Mouse (Mus musculus) frontal cortex, postnatal 25 days (tissue): ENCODE measurements at regions not wholly inside any gene's neighbourhood (a gene's known extent, or its start where the extent isn't known, plus 50 kb on each side); places are given as distances from the start of the nearest gene placed in this dataset.
"Not testable (repeated sequence)": the region's sequence is repeated elsewhere in the genome, so short reads cannot be mapped to it uniquely, and the experiment has no call there.

Experiments
- DNase-seq, 2 experiments: peaks; one replicate each; pipeline ENCODE4 v3.0.0; 2022; ENCODE audit warnings: low spot score in 2 of 2

GRCm38 (mm10) chr4:81600396-81600795 lies 157.8 kb upstream of the Mpdz start:
- DNase-seq: no peak

GRCm38 (mm10) chr4:81597390-81597789 lies 154.8 kb upstream of the Mpdz start:
- no peak for DNase-seq

GRCm38 (mm10) chr4:81593431-81593830 lies 150.8 kb upstream of the Mpdz start:
- not testable (repeated sequence) for DNase-seq

GRCm38 (mm10) chr4:81582546-81582945 lies 139.9 kb upstream of the Mpdz start:
- no peak for DNase-seq

DNA sequence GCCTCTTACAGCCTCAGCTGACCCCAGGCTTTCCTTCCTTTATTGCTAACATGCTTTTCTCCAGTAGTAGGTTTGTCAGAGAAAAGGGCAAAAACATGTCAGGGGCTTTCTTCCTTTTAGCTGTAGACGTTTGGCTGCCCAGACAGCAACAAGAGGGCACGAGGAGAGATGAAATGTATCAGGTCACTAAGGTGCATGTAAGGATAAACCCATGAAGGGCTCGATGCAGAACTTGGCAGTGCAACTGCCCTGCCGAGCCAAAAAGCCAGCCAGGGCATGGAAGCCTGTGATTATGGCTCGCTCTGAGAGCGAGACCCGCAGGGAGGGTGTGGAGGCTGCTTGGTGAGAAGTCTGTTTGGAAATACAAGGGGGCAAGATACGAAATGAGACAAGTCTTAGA lies 137.9 kb upstream of the Mpdz start:
- DNase-seq: no peak

DNA sequence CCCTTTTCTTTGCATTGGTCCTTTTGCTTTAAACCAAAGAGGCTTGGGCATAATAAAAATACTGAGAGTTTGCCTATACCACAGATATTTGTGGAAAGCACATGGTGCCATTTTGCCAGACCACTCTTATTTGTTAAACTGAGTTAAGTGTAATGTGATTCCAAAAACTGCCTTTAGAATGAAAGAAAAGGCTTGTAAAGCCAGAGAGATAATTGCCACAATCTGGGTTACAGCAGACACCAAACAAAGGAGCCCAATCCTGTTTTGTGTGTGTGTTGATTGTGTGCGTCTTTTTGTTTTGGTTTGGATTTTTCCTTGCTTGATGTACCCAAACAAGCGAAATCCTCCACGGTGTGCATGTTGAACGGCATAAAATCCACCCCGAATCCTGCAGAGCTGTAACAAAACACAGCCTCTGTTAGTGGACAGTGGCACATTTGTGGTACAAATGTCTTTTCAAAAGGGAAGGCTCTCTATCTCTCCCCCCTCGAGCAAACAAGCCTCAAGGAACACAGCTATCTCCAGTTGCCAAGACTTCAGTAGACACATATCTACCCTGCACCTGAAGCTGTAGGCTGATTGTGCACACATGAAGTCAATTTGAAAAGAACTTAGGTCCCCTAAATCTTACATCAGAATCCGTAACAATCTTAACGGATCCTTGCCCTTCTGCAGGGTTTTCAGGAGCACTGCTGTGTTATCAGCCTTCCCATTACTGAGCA lies 136.9 kb upstream of the Mpdz start:
- DNase-seq: no peak

DNA sequence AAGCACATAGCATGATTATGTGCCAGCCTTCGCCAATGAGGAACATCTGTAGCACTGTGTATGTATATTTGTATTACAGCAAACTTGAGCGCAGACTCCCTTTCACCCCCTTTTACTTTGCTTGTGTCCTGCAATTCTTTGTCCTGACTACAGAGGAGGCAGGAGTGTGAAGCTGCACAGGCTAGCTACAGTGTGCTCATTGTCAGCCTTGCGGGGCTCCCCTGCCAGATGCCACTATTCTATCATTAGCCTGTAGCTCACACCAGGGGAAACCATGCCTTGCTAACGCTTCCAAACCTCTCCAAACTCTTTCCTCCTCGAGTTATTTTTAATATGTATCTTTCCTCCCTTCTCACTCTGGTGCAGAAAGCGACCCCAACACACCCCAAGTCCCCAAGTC lies 136.4 kb upstream of the Mpdz start:
- no peak for DNase-seq

DNA sequence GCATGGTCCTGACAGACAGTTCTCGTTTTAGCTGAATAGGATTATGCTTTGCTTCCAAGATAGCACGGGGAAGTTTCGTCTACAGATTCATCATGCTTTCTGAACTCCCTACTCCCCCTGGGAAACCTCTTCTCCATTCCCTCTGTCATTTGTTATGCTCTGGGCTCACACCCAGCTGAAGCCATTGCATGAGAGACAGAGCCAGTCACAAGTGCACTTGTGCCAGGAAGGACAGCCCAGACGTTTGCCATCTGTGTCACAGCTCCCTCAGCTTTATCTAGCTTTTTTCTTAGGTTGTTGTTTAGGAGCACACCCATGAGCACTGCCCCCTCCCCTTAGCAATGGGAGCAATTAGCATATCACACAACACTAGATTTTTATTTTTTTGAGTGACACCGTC lies 131.2 kb upstream of the Mpdz start:
- no peak for DNase-seq

DNA sequence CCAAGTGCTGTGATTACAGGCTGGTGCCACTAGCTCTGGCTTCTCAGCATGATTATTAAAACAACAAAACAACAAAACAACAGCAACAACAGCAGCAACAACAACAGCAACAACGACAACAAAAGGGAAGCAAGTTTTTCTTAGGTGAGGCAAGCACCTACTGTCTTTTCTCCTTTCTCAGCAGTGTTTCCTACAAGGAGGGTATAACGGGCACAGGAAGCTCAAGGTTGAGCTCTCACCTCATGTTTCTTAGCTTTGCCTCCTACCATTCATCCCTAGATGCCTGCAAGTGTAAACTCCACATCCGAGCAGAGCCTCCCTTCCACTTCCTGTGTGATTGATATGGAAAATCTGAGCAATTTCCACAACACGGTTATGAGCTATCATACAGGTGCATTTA lies 128.1 kb upstream of the Mpdz start:
- no peak for DNase-seq

GRCm38 (mm10) chr4:81569531-81569930 lies 126.9 kb upstream of the Mpdz start:
- no peak for DNase-seq

- DNase-seq: no peak
Observed at GRCm38 (mm10) chr4:81568404-81568803, 125.8 kb upstream of the Mpdz start.

- DNase-seq: no peak
Observed at GRCm38 (mm10) chr4:81567928-81568327, 125.3 kb upstream of the Mpdz start.

DNA sequence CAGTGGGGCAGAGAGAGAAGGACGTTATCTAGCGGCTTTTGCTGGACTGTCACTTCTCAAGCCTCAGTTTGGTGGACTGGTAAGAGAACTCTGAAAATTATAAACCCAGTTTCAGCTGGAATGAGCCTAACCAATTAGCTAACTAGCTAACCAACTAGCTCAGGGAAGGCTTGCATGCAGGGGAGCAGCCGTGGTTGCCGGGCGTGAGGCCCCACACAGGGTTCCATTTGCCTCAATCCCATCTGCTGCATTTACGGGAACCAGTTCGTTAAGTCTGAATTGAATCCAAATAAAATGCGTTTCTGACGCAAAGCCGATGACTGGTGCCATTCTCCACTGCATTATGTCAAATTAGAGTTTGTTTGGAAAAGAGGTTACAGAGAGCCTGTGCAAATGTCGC lies 123.9 kb upstream of the Mpdz start:
- no peak for DNase-seq

- no peak for DNase-seq
Observed at GRCm38 (mm10) chr4:81565422-81566395, 123.1 kb upstream of the Mpdz start.

DNA sequence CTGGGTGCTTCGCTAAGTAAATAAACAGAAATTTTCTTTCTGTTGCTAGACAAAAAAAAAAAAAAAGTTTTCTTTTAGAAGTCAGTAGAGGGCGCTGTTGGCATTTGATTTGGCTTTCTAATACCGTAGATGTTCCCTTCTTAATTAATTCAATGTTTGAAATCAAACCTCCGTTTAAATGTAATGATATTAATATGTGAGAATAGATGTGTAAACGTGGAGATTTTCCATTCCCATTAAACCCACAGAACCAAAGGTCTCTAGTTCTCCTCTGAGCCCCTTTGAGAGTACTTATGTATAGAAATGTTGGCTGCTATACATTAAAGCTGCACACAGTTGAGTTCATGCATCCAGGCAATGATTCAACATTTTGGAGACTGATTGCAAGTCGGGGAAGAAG lies 121.8 kb upstream of the Mpdz start:
- no peak for DNase-seq

DNA sequence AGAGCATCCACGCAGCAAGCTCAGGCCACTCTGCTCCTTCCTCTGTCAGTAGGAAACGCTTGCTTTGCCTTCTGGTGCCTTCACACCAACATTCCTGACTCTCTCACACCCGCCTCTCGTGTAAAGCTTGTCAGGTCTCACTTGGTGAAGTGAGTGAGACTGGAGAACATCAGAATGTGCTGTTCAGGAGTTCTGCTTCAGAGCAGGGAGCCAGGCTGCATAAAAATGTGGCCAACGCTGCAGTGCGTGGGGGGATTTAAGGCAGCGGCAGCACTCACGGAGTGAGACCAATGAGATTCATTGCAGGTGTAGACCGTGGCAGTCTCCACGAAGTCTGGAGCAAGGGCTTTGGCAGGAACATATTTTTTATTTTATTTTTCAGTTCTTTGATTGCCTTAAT lies 121.0 kb upstream of the Mpdz start:
- no peak for DNase-seq

DNA sequence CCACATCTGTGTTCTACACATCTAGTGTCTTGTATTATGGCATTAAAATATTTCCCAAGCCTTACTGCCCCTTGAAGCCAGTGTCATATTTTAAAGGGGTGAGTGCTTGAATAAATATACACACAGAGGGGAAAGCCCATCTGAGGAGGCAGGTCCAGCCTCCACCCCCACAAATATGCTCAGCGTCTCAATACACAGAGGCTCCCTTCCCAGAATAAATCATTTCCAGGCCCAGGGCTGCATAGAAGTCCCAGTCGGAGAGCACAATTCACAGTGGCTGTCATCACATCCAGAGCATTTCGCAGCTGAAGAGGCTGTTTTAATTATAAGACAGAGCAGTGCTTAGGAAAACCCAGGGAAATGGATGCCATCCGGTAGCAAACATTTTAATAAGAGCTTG lies 118.8 kb upstream of the Mpdz start:
- no peak for DNase-seq

DNA sequence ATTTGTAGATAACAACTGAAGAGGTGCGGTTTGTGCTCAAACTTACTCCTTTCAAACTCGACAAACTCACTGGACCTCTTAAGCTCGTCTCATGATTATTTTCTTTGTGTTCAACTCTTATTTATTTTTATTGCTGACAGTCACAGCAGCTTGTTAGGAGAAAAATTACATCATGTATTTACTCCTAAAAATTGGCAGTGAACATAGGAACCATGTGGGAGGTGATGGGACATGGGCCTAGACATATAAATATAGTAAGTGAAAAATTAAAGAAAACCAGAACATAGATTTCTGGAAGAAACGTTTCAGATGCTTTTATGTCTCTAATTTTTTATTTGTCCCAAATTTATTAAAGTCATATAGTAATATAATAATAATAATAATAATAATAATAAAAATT lies 108.2 kb upstream of the Mpdz start:
- no peak for DNase-seq

DNA sequence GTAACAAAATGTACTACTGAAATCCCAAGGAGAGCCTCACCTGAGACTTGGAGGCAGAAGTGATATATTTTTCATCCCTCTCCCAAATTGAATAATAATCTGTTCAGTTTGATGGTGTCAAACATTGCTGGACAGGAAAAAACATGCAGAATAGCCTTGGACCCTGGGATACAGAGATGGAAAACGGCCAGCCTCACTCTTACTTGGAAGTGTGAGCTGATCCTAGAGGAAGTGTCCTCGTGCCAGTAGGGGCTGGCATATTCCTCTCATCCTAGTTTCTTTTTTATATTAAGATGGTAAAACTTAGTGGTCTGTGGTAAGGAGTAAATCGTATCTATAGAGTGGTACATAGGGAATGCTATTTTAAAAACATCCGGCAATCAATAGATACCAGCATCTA lies 107.6 kb upstream of the Mpdz start:
- no peak for DNase-seq

DNA sequence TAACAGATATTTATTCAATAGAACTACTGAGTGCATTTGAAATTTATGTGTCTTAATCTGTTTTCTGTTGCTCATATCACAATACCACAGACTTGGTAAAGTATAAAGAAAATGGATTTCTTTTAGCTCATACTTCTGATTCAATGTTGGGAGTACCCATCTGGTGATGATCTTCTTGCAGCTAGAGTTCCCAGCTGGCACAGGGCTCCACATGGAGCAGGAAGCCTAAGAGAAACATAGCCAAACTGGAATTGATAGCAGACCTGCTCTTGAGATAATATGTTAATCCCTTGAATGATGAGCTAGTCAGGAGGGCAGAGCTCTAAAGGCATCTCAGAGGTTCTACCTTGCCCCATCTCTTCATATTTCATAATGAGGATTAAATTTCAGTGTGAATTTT lies 97.9 kb upstream of the Mpdz start:
- DNase-seq: no peak

GRCm38 (mm10) chr4:81539551-81539950 lies 96.9 kb upstream of the Mpdz start:
- no peak for DNase-seq

DNA sequence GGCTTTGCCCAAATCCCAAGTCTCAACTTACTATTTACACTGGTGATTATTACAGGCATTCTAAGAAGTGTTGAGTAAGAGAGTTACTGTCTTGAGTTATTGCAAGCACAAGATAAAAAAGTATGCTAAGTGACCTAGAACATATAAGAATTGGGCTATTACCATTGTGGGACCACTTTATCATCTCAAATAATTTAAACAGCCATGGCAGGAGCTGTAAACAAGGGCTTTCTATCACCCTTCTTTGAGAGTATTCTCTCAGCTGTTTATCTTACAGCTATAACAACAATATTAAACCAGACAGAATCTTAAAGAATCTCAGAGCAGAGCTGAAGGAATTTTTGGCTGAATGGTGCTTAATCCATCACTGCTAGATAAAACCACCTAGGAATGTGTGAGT lies 94.2 kb upstream of the Mpdz start:
- no peak for DNase-seq

- no peak for DNase-seq
Observed at GRCm38 (mm10) chr4:81530546-81530945, 87.9 kb upstream of the Mpdz start.
